Mouse (Mus musculus) spleen, adult 2 months (tissue): ENCODE measurements around the gene Rasgrf2. TPM values are rescaled to one million over a fixed set of nuclear protein-coding genes. Genes with fewer than 3 reads are reported as not detected.

Experiments
- DNase-seq, 2 experiments: peaks; one replicate each; pipeline versions ENCODE4 v3.0.0 to v3.0.0-alpha.2; 2012 to 2021; ENCODE audit warnings: low spot score in 2 of 2, low read depth in 1 of 2
- H3K27ac ChIP-seq: fragments of 200-500 bp; 2 replicates; pipeline ENCODE4 v1.5.1; 2012; ENCODE audit warnings: low read length, inconsistent platforms; ENCODE audit not compliant: insufficient read depth
- H3K27me3 ChIP-seq: fragments of 200-500 bp; 2 replicates; pipeline ENCODE4 v1.6.1; 2012; ENCODE audit warnings: mild to moderate bottlenecking, moderate library complexity, low read length, inconsistent platforms; ENCODE audit not compliant: control insufficient read depth, insufficient read depth
- H3K36me3 ChIP-seq: fragments of 200-500 bp; 2 replicates; pipeline ENCODE4 v1.6.1; 2012; ENCODE audit warnings: mild to moderate bottlenecking, low read length, inconsistent platforms; ENCODE audit not compliant: control insufficient read depth, insufficient read depth
- H3K4me1 ChIP-seq: fragments of 200-500 bp; 2 replicates; pipeline ENCODE4 v1.6.1; 2011; ENCODE audit warnings: inconsistent platforms; ENCODE audit not compliant: control insufficient read depth, insufficient read depth, insufficient read length
- H3K4me3 ChIP-seq: fragments of 200-500 bp; 2 replicates; pipeline ENCODE4 v1.5.1; 2011; ENCODE audit warnings: mild to moderate bottlenecking, inconsistent platforms; ENCODE audit not compliant: insufficient read depth, insufficient read length; ENCODE audit errors: extremely low read depth
- CTCF ChIP-seq: fragments of 200-500 bp; IDR thresholded peaks from 2 replicates; pipeline ENCODE4 v1.5.1; 2011; ENCODE audit warnings: mild to moderate bottlenecking, inconsistent platforms; ENCODE audit not compliant: insufficient read depth, insufficient read length, insufficient replicate concordance; ENCODE audit errors: extremely low read depth
- POLR2A ChIP-seq: fragments of 200-500 bp; IDR thresholded peaks from 2 replicates; pipeline ENCODE4 v1.6.1; 2011; ENCODE audit warnings: low read depth, low read length, inconsistent platforms
- WGBS: fragments of 180-500 bp; shearing (Covaris S2); methylation state at CpG from one replicate; pipeline ENCODE4 v1.1.7; 2018; 5-methylcytosine and 5-hydroxymethylcytosine counted together
- polyA plus RNA-seq: library from polyadenylated mRNA; depleted of rRNA; stranded (reverse); fragments of >200 nt; gene quantifications from 2 replicates; pipeline ENCODE4 v1.2.3, GENCODE M21; 2012

Rasgrf2 gene
- polyA plus RNA-seq, 1 experiment, result 3.2 TPM

- TF ChIP-seq POLR2A (no peak), CTCF (no peak)
- H3K27ac ChIP-seq, result no peak overlapping the region
- no peaks in the 10 kb centered on the region for H3K36me3 ChIP-seq
- 47% methylated on average over 3 of the region's 3 CpGs for WGBS
- no peak for DNase-seq
- no peaks in the 10 kb centered on the region for H3K27me3 ChIP-seq
- H3K4me3 ChIP-seq, result no peak overlapping the region
- no peaks in the 10 kb centered on the region for H3K4me1 ChIP-seq
Measured at GRCm38 (mm10) chr13:91921010-91921409, 210.4 kb downstream of the Rasgrf2 start.

- WGBS, result 88% methylated on average over 5 of the region's 5 CpGs
- Histone ChIP-seq H3K4me3 (no peak overlapping the region), H3K4me1 (no peaks in the 10 kb centered on the region), H3K27ac (no peak overlapping the region), H3K36me3 (no peaks in the 10 kb centered on the region), H3K27me3 (no peaks in the 10 kb centered on the region)
- TF ChIP-seq CTCF (no peak), POLR2A (no peak)
- no peak for DNase-seq
Measured at GRCm38 (mm10) chr13:91918764-91919163, 212.7 kb downstream of the Rasgrf2 start.

GRCm38 (mm10) chr13:91917835-91918234, 213.6 kb downstream of the Rasgrf2 start:
- Histone ChIP-seq H3K27ac (no peak overlapping the region), H3K4me3 (no peak overlapping the region), H3K27me3 (no peaks in the 10 kb centered on the region), H3K4me1 (no peaks in the 10 kb centered on the region), H3K36me3 (no peaks in the 10 kb centered on the region)
- WGBS, result 70% methylated on average over 2 of the region's 2 CpGs
- TF ChIP-seq POLR2A (no peak), CTCF (no peak)
- no peak for DNase-seq

GRCm38 (mm10) chr13:91916308-91916707, 215.1 kb downstream of the Rasgrf2 start:
- no peaks in the 10 kb centered on the region for H3K36me3 ChIP-seq
- no peak overlapping the region for H3K4me3 ChIP-seq
- H3K27me3 ChIP-seq, result no peaks in the 10 kb centered on the region
- H3K4me1 ChIP-seq, result no peaks in the 10 kb centered on the region
- TF ChIP-seq CTCF, result no peak
- no peak for TF ChIP-seq POLR2A
- WGBS, result 91% methylated on average over 5 of the region's 5 CpGs
- no peak for DNase-seq
- no peak overlapping the region for H3K27ac ChIP-seq

- TF ChIP-seq POLR2A, result no peak
- TF ChIP-seq CTCF, result no peak
- DNase-seq, result no peak
- no peaks in the 10 kb centered on the region for H3K36me3 ChIP-seq
- WGBS, result 70% methylated on average over 6 of the region's 6 CpGs
- no peaks in the 10 kb centered on the region for H3K27me3 ChIP-seq
- H3K4me1 ChIP-seq, result no peaks in the 10 kb centered on the region
- no peak overlapping the region for H3K27ac ChIP-seq
- H3K4me3 ChIP-seq, result no peak overlapping the region
Measured at GRCm38 (mm10) chr13:91915582-91916239, 215.7 kb downstream of the Rasgrf2 start.

GRCm38 (mm10) chr13:91915192-91915581, 216.3 kb downstream of the Rasgrf2 start:
- TF ChIP-seq CTCF (no peak), POLR2A (no peak)
- Histone ChIP-seq H3K27ac (no peak overlapping the region), H3K36me3 (no peaks in the 10 kb centered on the region), H3K4me3 (no peak overlapping the region), H3K27me3 (no peaks in the 10 kb centered on the region), H3K4me1 (no peaks in the 10 kb centered on the region)
- WGBS, result 7% methylated on average over 4 of the region's 4 CpGs
- DNase-seq, result no peak

GRCm38 (mm10) chr13:91911652-91912051, 219.8 kb downstream of the Rasgrf2 start:
- Histone ChIP-seq H3K27ac (no peak overlapping the region), H3K4me1 (no peaks in the 10 kb centered on the region), H3K4me3 (no peak overlapping the region), H3K36me3 (no peaks in the 10 kb centered on the region), H3K27me3 (no peaks in the 10 kb centered on the region)
- no peak for DNase-seq
- TF ChIP-seq POLR2A, result no peak
- TF ChIP-seq CTCF, result no peak
